Mouse (Mus musculus): ENCODE measurements at regions not wholly inside any gene's neighbourhood (a gene's known extent, or its start where the extent isn't known, plus 50 kb on each side); places are given as distances from the start of the nearest gene placed in this dataset.

GRCm38 (mm10) chr14:72847466-72847865, 137.7 kb upstream of the Fndc3a start:
- no peak overlapping the region for H3K27ac ChIP-seq (ENCODE audit: control insufficient read depth, insufficient read depth, low read depth, low read length, poor library complexity)
- TF ChIP-seq CTCF (IDR thresholded peaks at IDR 0.05; ENCODE audit: control insufficient read depth, insufficient read depth, low read length): no peak
- TF ChIP-seq POLR2A (IDR thresholded peaks at IDR 0.05; ENCODE audit: borderline replicate concordance, control insufficient read depth, low read depth, low read length): no peak
- no peak overlapping the region for H3K4me3 ChIP-seq (replicated peaks; ENCODE audit: control insufficient read depth, low read depth, low read length)
- no peaks in the 10 kb centered on the region for H3K4me1 ChIP-seq (ENCODE audit: control insufficient read depth, insufficient read depth, low read length)
- WGBS: 88% methylated on average over 7 of the region's 7 CpGs

GRCm38 (mm10) chr14:72845621-72846440, 136.0 kb upstream of the Fndc3a start:
- Histone ChIP-seq H3K4me3 (replicated peaks; ENCODE audit: control insufficient read depth, low read depth, low read length) (no peak overlapping the region), H3K27ac (ENCODE audit: control insufficient read depth, insufficient read depth, low read depth, low read length, poor library complexity) (no peak overlapping the region), H3K4me1 (ENCODE audit: control insufficient read depth, insufficient read depth, low read length) (no peaks in the 10 kb centered on the region)
- WGBS: 87% methylated on average over 5 of the region's 5 CpGs
- no peak for TF ChIP-seq CTCF (IDR thresholded peaks at IDR 0.05; ENCODE audit: control insufficient read depth, insufficient read depth, low read length)
- TF ChIP-seq POLR2A (IDR thresholded peaks at IDR 0.05; ENCODE audit: borderline replicate concordance, control insufficient read depth, low read depth, low read length): no peak

GRCm38 (mm10) chr14:72844753-72845369, 135.1 kb upstream of the Fndc3a start:
- no peak overlapping the region for H3K27ac ChIP-seq (ENCODE audit: control insufficient read depth, insufficient read depth, low read depth, low read length, poor library complexity)
- TF ChIP-seq CTCF (IDR thresholded peaks at IDR 0.05; ENCODE audit: control insufficient read depth, insufficient read depth, low read length): no peak
- TF ChIP-seq POLR2A (IDR thresholded peaks at IDR 0.05; ENCODE audit: borderline replicate concordance, control insufficient read depth, low read depth, low read length): no peak
- H3K4me3 ChIP-seq (replicated peaks; ENCODE audit: control insufficient read depth, low read depth, low read length): no peak overlapping the region
- 30% methylated on average over 5 of the region's 5 CpGs for WGBS
- H3K4me1 ChIP-seq (ENCODE audit: control insufficient read depth, insufficient read depth, low read length): no peaks in the 10 kb centered on the region

GRCm38 (mm10) chr14:72841753-72842152, 131.9 kb upstream of the Fndc3a start:
- H3K4me1 ChIP-seq (ENCODE audit: control insufficient read depth, insufficient read depth, low read length): no peaks in the 10 kb centered on the region
- TF ChIP-seq CTCF (IDR thresholded peaks at IDR 0.05; ENCODE audit: control insufficient read depth, insufficient read depth, low read length): no peak
- no peak for TF ChIP-seq POLR2A (IDR thresholded peaks at IDR 0.05; ENCODE audit: borderline replicate concordance, control insufficient read depth, low read depth, low read length)
- no peak overlapping the region for H3K4me3 ChIP-seq (replicated peaks; ENCODE audit: control insufficient read depth, low read depth, low read length)
- no peak overlapping the region for H3K27ac ChIP-seq (ENCODE audit: control insufficient read depth, insufficient read depth, low read depth, low read length, poor library complexity)
- 78% methylated on average over 1 of the region's 1 CpGs for WGBS

- 76% methylated on average over 4 of the region's 4 CpGs for WGBS
- TF ChIP-seq POLR2A (IDR thresholded peaks at IDR 0.05; ENCODE audit: borderline replicate concordance, control insufficient read depth, low read depth, low read length): no peak
- TF ChIP-seq CTCF (IDR thresholded peaks at IDR 0.05; ENCODE audit: control insufficient read depth, insufficient read depth, low read length): no peak
- no peaks in the 10 kb centered on the region for H3K4me1 ChIP-seq (ENCODE audit: control insufficient read depth, insufficient read depth, low read length)
Measured at GRCm38 (mm10) chr14:72835158-72835557, 125.4 kb upstream of the Fndc3a start.

GRCm38 (mm10) chr14:72829261-72829660, 119.5 kb upstream of the Fndc3a start:
- no peak for TF ChIP-seq POLR2A (IDR thresholded peaks at IDR 0.05; ENCODE audit: borderline replicate concordance, control insufficient read depth, low read depth, low read length)
- no peak overlapping the region for H3K4me3 ChIP-seq (replicated peaks; ENCODE audit: control insufficient read depth, low read depth, low read length)
- H3K4me1 ChIP-seq (ENCODE audit: control insufficient read depth, insufficient read depth, low read length): no peaks in the 10 kb centered on the region; the same call in 1 of the 2 replicates
- 22% methylated on average over 5 of the region's 5 CpGs for whole genome bisulfite sequencing
- no peak overlapping the region for H3K27ac ChIP-seq (ENCODE audit: control insufficient read depth, insufficient read depth, low read depth, low read length, poor library complexity)

More at GRCm38 (mm10) chr14:72835158-72835557, 125.4 kb upstream of the Fndc3a start:
- no peak overlapping the region for H3K4me3 ChIP-seq (replicated peaks; ENCODE audit: control insufficient read depth, low read depth, low read length)
- no peak overlapping the region for H3K27ac ChIP-seq (ENCODE audit: control insufficient read depth, insufficient read depth, low read depth, low read length, poor library complexity)

- WGBS: 10% methylated on average over 4 of the region's 4 CpGs
- H3K4me3 ChIP-seq (replicated peaks; ENCODE audit: control insufficient read depth, low read depth, low read length): no peak overlapping the region
- H3K27ac ChIP-seq (ENCODE audit: control insufficient read depth, insufficient read depth, low read depth, low read length, poor library complexity): no peak overlapping the region
- no peaks in the 10 kb centered on the region; the same call in 1 of the 2 replicates for H3K4me1 ChIP-seq (ENCODE audit: control insufficient read depth, insufficient read depth, low read length)
- TF ChIP-seq POLR2A (IDR thresholded peaks at IDR 0.05; ENCODE audit: borderline replicate concordance, control insufficient read depth, low read depth, low read length): no peak
- TF ChIP-seq CTCF (IDR thresholded peaks at IDR 0.05; ENCODE audit: control insufficient read depth, insufficient read depth, low read length): no peak
Measured at GRCm38 (mm10) chr14:72825549-72825948, 115.7 kb upstream of the Fndc3a start.

GRCm38 (mm10) chr14:72822231-72822615, 112.4 kb upstream of the Fndc3a start:
- TF ChIP-seq POLR2A (IDR thresholded peaks at IDR 0.05; ENCODE audit: borderline replicate concordance, control insufficient read depth, low read depth, low read length) (no peak), CTCF (IDR thresholded peaks at IDR 0.05; ENCODE audit: control insufficient read depth, insufficient read depth, low read length) (no peak)
- 12% methylated on average over 3 of the region's 3 CpGs for WGBS
- no peak overlapping the region for H3K27ac ChIP-seq (ENCODE audit: control insufficient read depth, insufficient read depth, low read depth, low read length, poor library complexity)

More at GRCm38 (mm10) chr14:72822231-72822615, 112.4 kb upstream of the Fndc3a start:
- Histone ChIP-seq H3K4me1 (ENCODE audit: control insufficient read depth, insufficient read depth, low read length) (no peaks in the 10 kb centered on the region), H3K4me3 (replicated peaks; ENCODE audit: control insufficient read depth, low read depth, low read length) (no peak overlapping the region)
